Mouse (Mus musculus): ENCODE results near the gene Dnajc6.

The Dnajc6 gene

GRCm38 (mm10) chr4:101642708-101643107 is 146.3 kb downstream of the Dnajc6 start:
- DNase-seq (ENCODE audit: low read depth, low spot score), result peak; percentile 45

- peak; percentile 75 for DNase-seq (ENCODE audit: low read depth, low spot score)
Observed at GRCm38 (mm10) chr4:101643216-101643615, 146.8 kb downstream of the Dnajc6 start.

GRCm38 (mm10) chr4:101646857-101647195 is 150.4 kb downstream of the Dnajc6 start:
- no peak for DNase-seq (ENCODE audit: low read depth, low spot score)

- DNase-seq (ENCODE audit: low read depth, low spot score), result peak; percentile 99
Observed at GRCm38 (mm10) chr4:101647196-101647905, 150.9 kb downstream of the Dnajc6 start, which contains the start of gene Leprot. TSS of gene Leprot (plus strand) at chr4:101647718.

- no peak for DNase-seq (ENCODE audit: low read depth, low spot score)
Observed at GRCm38 (mm10) chr4:101647976-101648642, 151.7 kb downstream of the Dnajc6 start.

GRCm38 (mm10) chr4:101648745-101649144 is 152.3 kb downstream of the Dnajc6 start:
- DNase-seq (ENCODE audit: low read depth, low spot score), result no peak

GRCm38 (mm10) chr4:101650961-101651360 is 154.5 kb downstream of the Dnajc6 start:
- DNase-seq (ENCODE audit: low read depth, low spot score), result no peak

- DNase-seq (ENCODE audit: low read depth, low spot score), result no peak
Observed at GRCm38 (mm10) chr4:101654256-101654655, 157.8 kb downstream of the Dnajc6 start.

GRCm38 (mm10) chr4:101654788-101655414 is 158.5 kb downstream of the Dnajc6 start:
- DNase-seq (ENCODE audit: low read depth, low spot score), result peak; percentile 27

- DNase-seq (ENCODE audit: low read depth, low spot score), result no peak
Observed at GRCm38 (mm10) chr4:101655415-101655790, 159.0 kb downstream of the Dnajc6 start.

GRCm38 (mm10) chr4:101656056-101656455 is 159.6 kb downstream of the Dnajc6 start:
- no peak for DNase-seq (ENCODE audit: low read depth, low spot score)

GRCm38 (mm10) chr4:101656956-101657570 is 160.6 kb downstream of the Dnajc6 start:
- DNase-seq (ENCODE audit: low read depth, low spot score), result peak; percentile 42

GRCm38 (mm10) chr4:101664160-101664750 is 167.8 kb downstream of the Dnajc6 start:
- DNase-seq (ENCODE audit: low read depth, low spot score), result peak; percentile 64

GRCm38 (mm10) chr4:101664766-101665165 is 168.3 kb downstream of the Dnajc6 start:
- no peak for DNase-seq (ENCODE audit: low read depth, low spot score)

- DNase-seq (ENCODE audit: low read depth, low spot score), result no peak
Observed at GRCm38 (mm10) chr4:101669161-101669560, 172.7 kb downstream of the Dnajc6 start.

GRCm38 (mm10) chr4:101669811-101670210 is 173.4 kb downstream of the Dnajc6 start:
- DNase-seq (ENCODE audit: low read depth, low spot score), result no peak

GRCm38 (mm10) chr4:101674790-101675189 is 178.3 kb downstream of the Dnajc6 start:
- no peak for DNase-seq (ENCODE audit: low read depth, low spot score)

GRCm38 (mm10) chr4:101675726-101676125 is 179.3 kb downstream of the Dnajc6 start:
- no peak for DNase-seq (ENCODE audit: low read depth, low spot score)

- DNase-seq (ENCODE audit: low read depth, low spot score), result no peak
Observed at GRCm38 (mm10) chr4:101682620-101683019, 186.2 kb downstream of the Dnajc6 start.

- DNase-seq (ENCODE audit: low read depth, low spot score), result no peak
Observed at GRCm38 (mm10) chr4:101683086-101683485, 186.6 kb downstream of the Dnajc6 start.

GRCm38 (mm10) chr4:101684821-101685220 is 188.4 kb downstream of the Dnajc6 start:
- DNase-seq (ENCODE audit: low read depth, low spot score), result no peak

All from brain, adult 2 months (tissue).